Mouse (Mus musculus) frontal cortex, adult 2 months (tissue): ENCODE data around the gene Cilp. TPM values are rescaled to one million over a fixed set of nuclear protein-coding genes. Genes with fewer than 3 reads are reported as not detected.

Experiments
- DNase-seq, 2 experiments: peaks; one replicate each; pipeline ENCODE4 v3.0.0; 2022; ENCODE audit warnings: low spot score in 1 of 2; ENCODE audit errors: extremely low spot score in 1 of 2
- polyA plus RNA-seq: library from polyadenylated mRNA; depleted of rRNA; stranded (reverse); fragments of >200 nt; gene quantifications from 2 replicates; pipeline ENCODE4 v1.2.3, GENCODE M21; 2012; rRNA removed

Cilp gene
- polyA plus RNA-seq, 1 experiment, result 0.08 TPM

DNA sequence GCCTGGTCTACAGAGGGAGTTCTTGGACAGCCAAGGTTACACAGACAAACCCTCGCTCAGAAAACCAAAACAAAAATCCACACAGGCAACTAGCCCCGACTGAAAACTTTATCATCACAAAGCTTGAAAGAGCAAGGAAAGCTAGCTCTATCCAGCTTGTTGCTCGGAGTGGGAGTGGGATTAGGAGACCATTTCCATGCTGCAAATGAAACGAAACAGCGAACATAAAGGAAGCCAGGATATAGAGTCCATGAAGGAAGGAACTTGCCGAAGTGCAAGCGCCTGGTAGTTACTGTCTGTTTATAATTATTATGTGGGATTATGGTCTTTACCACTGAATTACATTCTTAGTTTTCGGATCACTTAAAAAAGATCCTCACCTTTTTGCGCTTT is 28.6 kb downstream of the Cilp start:
- no peak for DNase-seq

DNA sequence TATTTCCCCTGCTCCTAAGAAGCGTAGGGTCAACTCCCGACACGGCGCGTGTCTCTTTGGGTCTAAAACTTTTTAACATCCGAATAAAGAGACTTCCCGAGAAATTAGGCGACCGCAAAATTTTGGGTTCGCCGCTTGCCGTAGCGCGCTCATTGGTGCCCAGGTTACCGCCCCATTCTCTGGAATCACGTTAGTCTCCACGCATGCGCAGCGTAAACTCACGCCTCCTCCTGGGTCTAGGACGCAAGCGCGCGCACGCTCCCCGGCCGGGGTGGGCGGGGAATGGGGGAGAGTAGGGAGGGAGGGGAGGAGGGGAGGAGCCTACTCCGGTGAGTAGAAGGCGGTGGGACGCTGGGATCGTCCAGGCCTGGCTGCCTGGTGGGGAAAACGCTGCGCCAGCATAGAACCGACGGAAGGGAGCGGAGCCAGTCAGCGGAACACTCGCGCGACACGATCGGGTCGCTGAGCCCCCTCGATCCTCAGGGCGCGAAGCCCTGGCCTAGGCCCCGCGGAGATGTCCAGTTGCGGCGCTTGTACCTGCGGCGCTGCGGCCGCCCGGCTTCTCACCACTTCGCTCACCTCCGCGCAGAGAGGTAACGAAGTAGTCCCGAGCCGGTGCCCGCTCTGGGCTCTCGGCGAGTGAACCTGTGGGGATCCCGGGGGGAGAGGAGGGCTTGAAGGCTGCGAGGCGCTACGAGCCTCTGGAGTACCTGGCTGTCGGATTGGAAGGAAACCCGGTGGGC is 29.2 kb downstream of the Cilp start, which contains the start of gene Clpx:
Gene Clpx, plus strand, starts transcription at position 288 of the 743 bp plus-strand sequence.
- peak; percentile 92 to 99 for DNase-seq

DNA sequence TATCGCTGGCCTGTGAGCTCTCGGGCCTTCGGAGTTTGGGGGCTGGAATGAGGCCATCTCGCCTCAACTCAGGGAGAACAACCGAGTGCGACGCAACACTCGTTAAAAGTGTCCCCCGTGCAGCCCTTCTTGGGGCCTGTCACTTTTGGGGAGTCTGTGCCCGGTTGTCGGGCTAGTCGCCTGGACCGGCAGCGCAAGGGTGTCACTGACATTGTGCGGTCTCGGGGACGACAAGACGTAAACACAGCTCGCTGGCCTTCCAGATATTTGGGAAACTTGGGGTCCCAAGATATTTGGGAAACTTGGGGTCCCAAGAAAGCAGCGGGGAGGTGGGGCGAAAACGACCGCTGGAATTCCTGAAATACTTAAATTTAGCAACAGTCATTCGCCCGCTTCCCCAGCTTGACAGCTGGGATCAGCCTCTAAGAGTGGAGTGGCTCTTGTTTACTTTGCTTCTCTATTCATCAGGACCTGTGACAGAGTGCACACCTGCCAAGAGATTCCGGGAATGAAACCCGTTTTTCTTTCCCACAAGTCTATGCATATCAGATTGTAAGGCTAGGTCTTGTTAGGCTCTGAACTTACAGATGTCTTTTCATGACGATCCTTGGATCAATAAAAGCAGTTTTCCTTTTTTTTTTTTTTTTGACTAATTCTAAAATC is 29.9 kb downstream of the Cilp start:
- no peak for DNase-seq

DNA sequence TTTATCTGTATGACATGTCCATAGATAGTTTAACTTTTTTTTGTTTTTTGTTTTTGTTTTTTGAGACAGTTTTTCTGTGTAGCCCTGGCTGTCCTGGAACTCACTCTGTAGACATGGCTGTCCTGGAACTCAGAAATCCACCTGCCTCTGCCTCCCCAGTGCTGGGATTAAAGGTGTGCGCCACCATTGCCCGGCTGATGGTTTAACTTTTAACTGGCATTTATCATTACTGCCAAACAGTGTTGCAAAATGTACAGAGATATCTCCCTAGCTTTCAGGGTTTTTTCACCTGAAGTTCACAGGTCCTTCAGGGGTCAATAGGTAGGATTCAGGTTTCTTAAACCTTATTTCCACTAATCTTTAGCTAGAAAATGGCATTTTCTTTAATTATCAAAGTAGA is 32.1 kb downstream of the Cilp start:
- no peak for DNase-seq

DNA sequence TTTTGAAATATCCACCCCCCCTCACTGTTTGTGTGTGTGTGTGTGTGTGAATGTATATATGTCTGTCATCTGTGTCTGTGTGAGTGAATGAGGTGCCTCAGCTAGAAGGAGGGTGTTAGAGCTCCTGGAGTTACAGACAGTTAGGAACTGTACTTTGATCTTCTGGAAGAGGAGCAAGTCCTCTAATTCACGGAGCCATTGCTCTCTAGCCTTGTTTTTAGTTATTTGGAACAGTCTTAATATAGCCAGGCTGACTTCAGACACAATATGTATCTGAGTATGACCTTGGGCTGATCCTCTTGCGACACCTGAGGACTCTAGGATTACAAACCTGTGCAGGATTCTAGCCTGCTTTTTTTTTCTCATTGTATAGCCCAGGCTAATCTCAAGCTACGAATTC is 33.8 kb downstream of the Cilp start:
- DNase-seq, result no peak

DNA sequence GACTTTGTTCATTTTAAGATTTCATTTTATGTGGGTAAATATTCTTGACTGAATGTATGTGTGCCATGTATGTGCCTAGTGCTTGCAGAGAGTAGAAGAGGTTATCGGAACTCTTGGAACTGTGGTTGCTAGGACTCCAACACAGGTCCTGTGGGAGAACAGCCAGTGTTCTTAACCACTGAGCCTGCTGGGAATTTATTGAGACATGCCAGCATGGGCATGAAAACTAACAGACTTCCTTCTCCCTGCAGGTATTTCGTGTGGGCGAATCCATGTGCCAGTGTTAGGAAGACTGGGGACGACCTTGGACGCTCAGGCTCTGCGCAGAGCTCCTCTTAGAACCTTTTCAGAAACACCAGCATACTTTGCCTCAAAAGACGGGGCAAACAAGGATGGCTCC is 34.7 kb downstream of the Cilp start:
- DNase-seq, result no peak

DNA sequence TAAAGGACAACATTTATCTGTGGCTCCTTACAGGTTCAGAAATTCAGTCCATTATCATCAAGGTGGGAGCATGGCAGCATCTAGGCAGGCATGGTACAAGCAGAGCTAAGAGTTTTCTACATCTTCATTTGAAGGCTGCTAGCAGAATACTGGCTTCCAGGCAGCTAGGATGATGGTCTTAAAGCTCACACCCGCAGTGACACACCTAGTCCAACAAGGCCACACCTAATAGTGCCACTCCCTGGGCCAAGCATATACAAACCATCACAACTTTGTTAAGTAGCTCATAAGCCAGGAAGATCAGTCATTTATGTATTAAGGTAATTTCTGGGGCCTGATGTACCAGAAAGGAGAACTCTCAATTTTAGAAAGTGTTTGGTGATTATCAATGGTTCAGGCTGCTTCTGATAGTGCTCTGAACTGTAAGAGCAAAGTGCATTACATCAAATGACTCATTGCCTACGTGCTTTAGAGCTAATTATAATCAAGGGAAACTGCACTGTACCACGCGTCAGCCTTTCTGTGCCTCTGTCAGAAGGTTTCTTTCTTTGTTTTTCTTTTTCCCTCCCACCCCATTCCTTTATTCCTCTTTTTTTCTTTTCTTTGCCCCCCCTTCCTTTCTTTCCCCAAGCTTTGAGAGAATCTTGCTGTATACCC is 37.5 kb downstream of the Cilp start:
- DNase-seq, result no peak

DNA sequence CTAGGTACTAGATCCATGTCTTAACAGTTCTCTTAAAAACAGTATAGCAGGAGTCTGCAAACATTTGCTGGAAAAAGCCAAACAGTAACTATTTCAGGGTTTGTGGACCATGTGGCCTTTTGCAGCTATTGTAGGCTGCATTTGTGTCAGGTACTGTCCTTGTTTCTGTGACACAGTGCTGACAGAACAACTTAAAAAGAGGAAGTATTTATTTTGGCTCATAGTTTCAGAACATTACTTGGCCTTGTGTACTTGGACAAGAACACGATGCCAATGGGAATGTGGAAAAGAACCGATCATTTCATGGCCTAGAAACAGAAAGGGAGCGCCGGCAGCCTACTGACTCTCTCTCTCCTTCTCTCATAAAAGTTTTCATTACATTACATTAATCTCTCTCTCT is 38.6 kb downstream of the Cilp start:
- DNase-seq, result no peak

DNA sequence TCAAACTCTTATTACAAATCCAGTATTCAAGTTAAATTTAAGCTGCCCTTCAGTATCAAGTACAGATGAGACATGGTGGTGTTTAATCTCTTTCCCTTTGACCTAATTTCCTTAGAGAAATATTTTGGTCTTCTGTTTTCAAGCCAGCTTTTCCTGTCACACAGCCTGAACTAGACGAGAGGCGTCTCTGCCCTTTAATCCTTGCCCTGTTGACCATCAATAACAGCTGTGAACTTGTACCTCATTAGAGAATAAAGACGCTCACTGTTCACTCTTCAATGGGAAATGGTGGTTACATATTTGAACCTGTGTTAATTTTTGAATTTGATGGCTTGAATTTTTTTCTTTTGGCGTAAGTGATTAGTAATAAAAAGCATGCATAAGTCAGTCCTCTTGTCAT is 39.3 kb downstream of the Cilp start:
- no peak for DNase-seq

DNA sequence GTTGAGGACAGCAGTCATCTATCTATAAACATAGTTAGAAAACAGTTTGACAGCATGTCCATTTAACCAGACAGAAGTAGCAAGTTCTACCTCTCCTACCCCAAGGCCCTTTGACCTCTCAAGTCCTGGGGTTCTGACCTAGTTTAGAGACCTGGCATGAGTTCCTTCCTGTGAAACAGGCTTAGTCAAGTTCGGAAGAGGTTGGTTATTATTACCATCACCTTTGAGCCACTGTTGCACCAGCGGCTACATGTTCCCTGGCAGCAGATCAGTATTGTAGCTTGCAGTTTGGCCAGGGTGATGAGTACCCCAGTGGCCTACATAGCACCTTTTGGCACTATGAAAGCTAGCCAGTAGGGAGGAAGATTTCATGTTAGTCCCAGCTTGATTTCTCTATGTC is 41.7 kb downstream of the Cilp start:
- DNase-seq, result no peak

DNA sequence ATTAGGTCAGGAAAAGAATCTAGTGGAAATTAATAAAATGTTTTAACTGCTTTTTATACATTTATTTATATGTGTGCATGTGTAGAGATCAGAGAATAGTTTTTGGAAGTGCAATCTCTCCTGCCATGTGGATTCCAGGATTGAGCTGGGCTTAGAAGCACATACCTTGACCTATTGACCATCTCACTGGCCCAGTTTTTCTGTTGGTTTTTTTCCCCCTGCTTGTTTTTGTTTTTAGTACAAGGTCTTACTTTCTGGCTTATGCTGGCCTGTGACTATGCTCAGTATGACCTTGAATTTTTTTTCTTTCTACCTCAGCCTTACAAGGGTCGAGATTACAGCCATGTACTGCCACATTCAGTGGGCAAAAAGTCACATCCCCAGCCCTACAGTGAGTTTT is 43.0 kb downstream of the Cilp start:
- no peak for DNase-seq

DNA sequence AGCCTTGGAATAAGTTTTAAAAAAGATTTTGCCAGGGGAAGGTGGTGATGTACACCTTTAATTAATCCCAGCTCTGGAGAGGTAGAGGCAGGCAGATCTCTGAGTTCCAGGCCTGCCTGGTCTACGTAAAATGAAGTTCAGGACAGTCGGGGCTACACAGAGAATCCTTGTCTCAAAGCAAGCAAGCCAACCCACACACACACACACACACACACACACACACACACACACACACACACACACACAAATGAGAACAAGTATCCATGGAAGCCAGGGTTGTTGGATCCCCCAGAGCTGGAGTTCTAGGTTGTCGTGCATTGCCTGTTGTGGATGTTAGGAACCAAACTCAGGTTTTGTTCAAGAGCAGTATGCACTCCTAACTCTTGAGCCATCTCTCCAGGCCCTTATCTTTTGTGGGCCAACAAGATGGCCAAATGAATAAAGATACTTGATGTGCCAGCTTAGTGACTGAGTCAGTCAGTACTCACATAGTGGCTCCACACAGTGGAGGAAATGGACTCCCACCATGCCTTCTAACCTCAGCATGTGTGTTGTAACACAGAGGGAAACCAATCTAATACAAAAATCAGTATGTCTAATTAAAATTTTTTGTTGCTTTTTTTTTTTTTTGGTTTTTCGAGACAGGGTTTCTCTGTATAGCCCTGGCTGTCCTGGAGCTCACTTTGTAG is 47.8 kb downstream of the Cilp start:
- no peak for DNase-seq

DNA sequence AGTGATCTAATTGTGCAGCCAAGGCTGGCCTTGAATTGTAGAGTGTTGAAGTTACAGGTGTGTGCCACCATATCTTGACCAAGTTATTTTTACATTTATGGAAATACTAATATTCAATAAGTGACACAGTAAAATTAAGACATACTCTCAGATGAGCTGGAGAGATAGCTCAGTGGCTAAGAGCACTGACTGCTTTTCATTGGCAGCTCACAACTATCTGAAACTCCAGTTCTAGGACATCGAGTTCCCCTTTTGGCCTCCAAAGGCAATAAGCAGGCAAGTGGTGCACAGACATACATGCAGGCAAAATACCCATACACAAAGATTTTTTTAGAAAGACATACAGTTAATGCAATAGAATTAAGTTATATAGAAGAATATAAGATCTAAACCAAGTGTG is 48.9 kb downstream of the Cilp start:
- DNase-seq, result no peak

DNA sequence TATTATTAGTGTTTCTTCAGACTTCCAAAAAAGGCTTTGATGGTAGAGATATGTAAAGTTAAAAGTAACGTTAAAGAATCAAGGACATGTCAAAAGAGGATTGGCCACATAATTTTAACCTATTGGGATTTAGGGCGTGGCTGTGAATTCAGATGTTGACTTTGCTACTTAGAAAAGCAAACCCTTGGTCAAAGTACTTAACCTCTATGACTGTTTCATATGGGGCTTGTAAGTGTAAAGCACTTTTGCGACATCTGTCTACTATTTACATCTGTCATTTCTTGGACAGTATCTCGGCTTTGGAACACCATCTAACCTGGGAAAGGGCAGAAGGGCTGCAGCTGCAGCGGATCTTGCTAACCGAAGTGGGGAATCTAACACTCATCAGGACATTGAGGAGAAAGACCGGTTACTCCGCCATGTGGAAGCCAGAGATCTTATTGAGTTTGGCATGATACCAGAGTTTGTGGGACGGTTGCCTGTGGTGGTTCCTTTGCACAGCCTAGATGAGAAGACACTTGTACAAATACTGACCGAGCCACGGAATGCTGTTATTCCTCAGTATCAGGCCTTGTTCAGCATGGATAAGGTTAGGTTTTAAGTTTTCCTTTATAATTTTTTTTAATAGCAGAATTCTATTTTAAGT is 57.4 kb downstream of the Cilp start:
- no peak for DNase-seq

DNA sequence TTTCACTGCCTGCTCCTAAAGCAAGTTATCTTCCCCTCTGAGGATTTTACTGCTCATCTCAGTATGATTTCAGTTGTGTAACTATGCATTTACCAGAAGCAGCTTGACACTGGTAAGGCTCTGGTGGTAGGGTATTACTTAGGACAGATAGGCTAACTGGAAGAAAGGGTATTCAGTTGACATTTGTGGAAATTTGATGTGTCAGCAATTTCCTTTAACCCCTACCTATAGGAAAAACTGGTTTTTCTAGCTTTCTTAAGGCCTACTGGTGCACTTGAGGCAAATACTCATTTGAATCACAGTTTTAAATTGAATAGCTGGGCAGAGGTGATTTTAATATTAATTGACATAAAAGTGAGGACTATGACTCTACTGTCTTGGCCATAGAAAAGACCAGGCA is 61.0 kb downstream of the Cilp start:
- no peak for DNase-seq

DNA sequence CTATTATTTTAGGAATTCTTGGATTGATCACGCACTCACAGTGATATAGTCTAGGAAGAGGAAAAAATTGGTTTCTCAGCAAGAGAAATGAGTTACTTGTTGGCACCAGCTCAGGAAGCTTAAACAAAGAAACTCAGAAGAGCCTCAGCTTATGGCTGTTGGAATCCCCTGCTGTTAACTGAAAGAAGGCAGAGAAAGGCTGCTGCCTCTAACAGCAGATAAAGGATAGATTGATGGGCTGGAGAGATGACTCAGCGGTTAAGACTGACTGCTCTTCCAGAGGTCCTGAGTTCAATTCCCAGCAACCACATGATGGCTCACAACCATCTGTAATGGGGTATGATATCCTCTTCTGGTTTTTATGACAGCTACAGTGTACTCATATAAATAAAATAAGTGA is 62.4 kb downstream of the Cilp start:
- no peak for DNase-seq

Other genes with a start within 250 kb of the Cilp start
- 140 and 153 TPM in 2 replicates for gene Hacd3, start 243.5 kb upstream of the Cilp start, polyA plus RNA-seq
- gene Dpp8, start 232.8 kb upstream of the Cilp start, polyA plus RNA-seq, result 73.5 and 76.7 TPM in 2 replicates
- gene Igdcc4, start 163.7 kb upstream of the Cilp start, polyA plus RNA-seq, result 27.7 and 30.9 TPM in 2 replicates
- gene Igdcc3, start 124.0 kb upstream of the Cilp start, polyA plus RNA-seq, result 2.6 and 3.1 TPM in 2 replicates
- 3.9 TPM in 2 replicates for gene Parp16, start 69.8 kb upstream of the Cilp start, polyA plus RNA-seq
- 19.1 and 22.2 TPM in 2 replicates for gene Clpx, start 29.1 kb downstream of the Cilp start, polyA plus RNA-seq
- gene Pdcd7, start 80.9 kb downstream of the Cilp start, polyA plus RNA-seq, result 16.8 and 16.9 TPM in 2 replicates
- 4.6 and 4.9 TPM in 2 replicates for gene Ubap1l, start 95.9 kb downstream of the Cilp start, polyA plus RNA-seq
- 0.17 and 0.34 TPM in 2 replicates for gene Kbtbd13, start 126.5 kb downstream of the Cilp start, polyA plus RNA-seq
- 6.9 and 7.4 TPM in 2 replicates for gene Rasl12, start 133.3 kb downstream of the Cilp start, polyA plus RNA-seq
- gene Slc51b, start 157.8 kb downstream of the Cilp start, polyA plus RNA-seq, result not detected in 2 replicates
- 19.7 and 20.1 TPM in 2 replicates for gene Mtfmt, start 170.6 kb downstream of the Cilp start, polyA plus RNA-seq
- gene Spg21, start 195.8 kb downstream of the Cilp start, polyA plus RNA-seq, result 26.9 and 28.9 TPM in 2 replicates